Mouse (Mus musculus) limb, embryonic 11.5 days (tissue): ENCODE measurements around the gene Cnbd2. TPM values are rescaled to one million over a fixed set of nuclear protein-coding genes. Genes with fewer than 3 reads are reported as not detected.

Source experiments
- ATAC-seq: fragments of 200-750 bp; cut with Nextera tagmentation; 2 replicates; pipeline ENCODE4 v1.8.0; 2017; ENCODE audit warnings: low read depth; ENCODE audit not compliant: insufficient number of reproducible peaks, low FRiP score, low TSS enrichment
- DNase-seq: peaks from one replicate; pipeline ENCODE4 v3.0.0-alpha.2; 2015; ENCODE audit warnings: low spot score
- H3K27ac ChIP-seq: fragments of 300-500 bp; sonication (generic); replicated peaks from 2 replicates; pipeline ENCODE4 v1.5.1; 2014; ENCODE audit warnings: low read depth, mild to moderate bottlenecking, low read length
- H3K27me3 ChIP-seq: fragments of 300-500 bp; sonication (generic); 2 replicates; pipeline ENCODE4 v1.6.1; 2014; ENCODE audit warnings: mild to moderate bottlenecking, low read length, mixed read lengths; ENCODE audit not compliant: control insufficient read depth, insufficient read depth
- H3K36me3 ChIP-seq: fragments of 300-500 bp; sonication (generic); 2 replicates; pipeline ENCODE4 v1.6.1; 2014; ENCODE audit warnings: mild to moderate bottlenecking, low read length, moderate library complexity, mixed read lengths; ENCODE audit not compliant: control insufficient read depth, insufficient read depth
- H3K4me1 ChIP-seq: fragments of 300-500 bp; sonication (generic); 2 replicates; pipeline ENCODE4 v1.6.1; 2014; ENCODE audit warnings: low read length, mixed read lengths; ENCODE audit not compliant: control insufficient read depth, insufficient read depth
- H3K4me2 ChIP-seq: fragments of 300-500 bp; sonication (generic); 2 replicates; pipeline ENCODE4 v1.6.1; 2014; ENCODE audit warnings: low read depth, mild to moderate bottlenecking, moderate library complexity; ENCODE audit not compliant: severe bottlenecking
- H3K4me3 ChIP-seq: fragments of 300-500 bp; sonication (generic); 2 replicates; pipeline ENCODE4 v1.5.1; 2014; ENCODE audit warnings: low read depth, low read length
- H3K9ac ChIP-seq: fragments of 300-500 bp; sonication (generic); 2 replicates; pipeline ENCODE4 v1.6.1; 2014; ENCODE audit warnings: mild to moderate bottlenecking, low read length
- H3K9me3 ChIP-seq: fragments of 300-500 bp; sonication (generic); 2 replicates; pipeline ENCODE4 v1.6.1; 2016; ENCODE audit warnings: low read length; ENCODE audit not compliant: control insufficient read depth
- WGBS: fragments of 180-500 bp; shearing (Covaris S2); extraction: QIAGEN DNeasy Blood & Tissue Kit; methylation state at CpG from one replicate; pipeline ENCODE4 v1.1.7; 2014; 5-methylcytosine and 5-hydroxymethylcytosine counted together
- microRNA-seq: library from miRNA; unstranded; fragments of <30 nt; microRNA quantifications from one replicate; pipeline ENCODE4, GENCODE M21; 2016
- polyA plus RNA-seq: library from polyadenylated mRNA; unstranded; fragments of >200 nt; fragmentation: Nextera tagmentation; extraction: Ambion mirVana; gene quantifications from 2 replicates; pipeline ENCODE4 v1.2.1, GENCODE M21; 2014

The Cnbd2 gene
- polyA plus RNA-seq, 1 experiment from 2014 or later: 3.1 TPM

GRCm38 (mm10) chr2:156420694-156421380 lies 108.7 kb downstream of the Cnbd2 start, which contains the start of gene Epb41l1:
Gene Epb41l1 (plus strand): TSS chr2:156420909.
- peak; percentile 70 for DNase-seq

GRCm38 (mm10) chr2:156421381-156422110 lies 109.4 kb downstream of the Cnbd2 start:
- under 1% methylated on average over 36 of the region's 36 CpGs for WGBS
- peak overlapping the region; percentile 65 for H3K4me3 ChIP-seq
- H3K9me3 ChIP-seq: no peaks in the 10 kb centered on the region
- ATAC-seq: peak; percentile 77; the same call in 1 of the 2 replicates
- H3K27me3 ChIP-seq: peaks cover 43% of the 10 kb centered on the region
- H3K4me1 ChIP-seq: peaks cover 8% of the 10 kb centered on the region; the same call in 1 of the 2 replicates
- peak overlapping the region; percentile 72 for H3K9ac ChIP-seq
- DNase-seq: peak; percentile 55
- no peaks in the 10 kb centered on the region for H3K36me3 ChIP-seq
- peak overlapping the region; percentile 97 for H3K4me2 ChIP-seq
- H3K27ac ChIP-seq: no peak overlapping the region

More at GRCm38 (mm10) chr2:156420694-156421380, 108.7 kb downstream of the Cnbd2 start, which contains the start of gene Epb41l1:
- Histone ChIP-seq H3K27me3 (peaks cover 43% of the 10 kb centered on the region), H3K9ac (peak within 1 kb of the TSS; percentile 72), H3K4me2 (peak within 1 kb of the TSS; percentile 97), H3K4me1 (peaks cover 8% of the 10 kb centered on the region; the same call in 1 of the 2 replicates), H3K9me3 (no peaks in the 10 kb centered on the region), H3K4me3 (peak within 1 kb of the TSS; percentile 65), H3K36me3 (no peaks in the 10 kb centered on the region), H3K27ac (no peak within 1 kb of the TSS)
- peak; percentile 55; the same call in 1 of the 2 replicates for ATAC-seq
- 1% methylated on average over 66 of the region's 76 CpGs for WGBS

DNA sequence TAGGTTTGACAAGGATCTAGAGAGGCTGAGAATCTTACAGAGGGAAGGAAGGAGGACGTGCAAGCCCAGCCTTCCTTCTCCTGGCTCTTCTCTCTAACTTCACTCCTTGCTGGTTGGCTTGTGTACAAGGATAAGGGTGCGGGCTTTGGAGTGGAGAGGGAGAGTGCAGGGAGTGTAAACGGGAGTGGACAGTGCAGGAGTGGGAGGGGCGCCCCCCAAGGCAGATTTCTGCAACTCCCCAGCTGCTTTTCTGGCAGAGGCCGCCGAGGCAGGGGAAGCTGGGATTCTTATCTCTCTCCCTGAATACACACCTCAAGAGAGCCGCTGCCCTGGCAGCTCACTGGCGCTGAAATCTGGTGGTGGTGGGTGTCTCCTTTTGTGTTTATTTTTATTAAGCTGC lies 110.5 kb downstream of the Cnbd2 start:
- peaks cover 43% of the 10 kb centered on the region for H3K27me3 ChIP-seq

DNA sequence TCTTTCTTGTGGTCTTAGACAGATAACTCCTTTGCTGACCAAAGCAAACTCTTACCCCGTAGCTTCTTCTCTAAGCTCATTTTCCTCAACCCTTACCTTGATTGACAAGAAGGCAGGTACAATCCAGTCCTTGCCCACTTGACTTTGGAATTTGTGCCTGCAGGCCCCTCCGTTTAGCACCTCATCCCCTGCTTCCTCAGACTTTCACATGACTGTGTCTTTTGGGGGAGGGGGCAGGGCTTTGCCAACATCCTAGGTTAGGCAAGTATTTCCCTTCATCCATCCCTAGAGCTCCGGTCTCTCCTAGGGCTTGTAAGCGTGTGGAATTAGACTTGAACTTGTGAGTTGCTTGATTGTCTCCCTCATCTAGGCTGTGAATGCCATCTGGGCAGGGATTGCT lies 111.6 kb downstream of the Cnbd2 start:
- H3K4me1 ChIP-seq: peaks cover 8% of the 10 kb centered on the region; the same call in 1 of the 2 replicates
- ATAC-seq (no peak), DNase-seq (no peak)
- WGBS: 81% methylated on average over 4 of the region's 4 CpGs
- H3K4me2 ChIP-seq: no peak overlapping the region
- H3K9ac ChIP-seq: no peak overlapping the region
- no peaks in the 10 kb centered on the region for H3K9me3 ChIP-seq
- peaks cover 43% of the 10 kb centered on the region for H3K27me3 ChIP-seq
- no peak overlapping the region for H3K27ac ChIP-seq
- H3K4me3 ChIP-seq: no peak overlapping the region
- H3K36me3 ChIP-seq: no peaks in the 10 kb centered on the region

More for the DNA sequence above, 110.5 kb downstream of the Cnbd2 start:
- no peak overlapping the region for H3K9ac ChIP-seq
- H3K4me3 ChIP-seq: no peak overlapping the region
- H3K27ac ChIP-seq: no peak overlapping the region
- no peaks in the 10 kb centered on the region for H3K36me3 ChIP-seq
- H3K4me1 ChIP-seq: peaks cover 8% of the 10 kb centered on the region; the same call in 1 of the 2 replicates
- WGBS: 4% methylated on average over 8 of the region's 8 CpGs
- H3K4me2 ChIP-seq: peak overlapping the region; percentile 10; the same call in 1 of the 2 replicates
- ATAC-seq: no peak
- H3K9me3 ChIP-seq: no peaks in the 10 kb centered on the region
- no peak for DNase-seq

Small RNA genes within 50 kb of the gene (microRNA-seq; reads per million reads assigned to microRNA genes)
- gene Gm22758 (not detected), gene Gm22759 (not detected)

Other genes with a start within 250 kb of the Cnbd2 start
- gene Spag4, start 247.1 kb upstream of the Cnbd2 start, polyA plus RNA-seq: 3.7 and 3.9 TPM in 2 replicates
- 61.4 and 61.9 TPM in 2 replicates for gene Cpne1, start 200.3 kb upstream of the Cnbd2 start, polyA plus RNA-seq
- gene Rbm12, start 200.3 kb upstream of the Cnbd2 start, polyA plus RNA-seq: 42.9 and 51.1 TPM in 2 replicates
- 20.5 and 21.9 TPM in 2 replicates for gene Gm28036, start 185.2 kb upstream of the Cnbd2 start, polyA plus RNA-seq
- 408 and 417 TPM in 2 replicates for gene Romo1, start 168.3 kb upstream of the Cnbd2 start, polyA plus RNA-seq
- 33.0 and 34.9 TPM in 2 replicates for gene Nfs1, start 168.1 kb upstream of the Cnbd2 start, polyA plus RNA-seq
- 723 and 726 TPM in 2 replicates for gene Rbm39, start 132.1 kb upstream of the Cnbd2 start, polyA plus RNA-seq
- gene Phf20, start 115.8 kb upstream of the Cnbd2 start, polyA plus RNA-seq: 81.0 and 89.2 TPM in 2 replicates
- gene Scand1, start 405 bp downstream of the Cnbd2 start, polyA plus RNA-seq: 70.1 and 72.0 TPM in 2 replicates
- gene Epb41l1, start 108.6 kb downstream of the Cnbd2 start, polyA plus RNA-seq: 2.1 and 2.2 TPM in 2 replicates
- 49.4 and 51.2 TPM in 2 replicates for gene Aar2, start 235.3 kb downstream of the Cnbd2 start, polyA plus RNA-seq